Mouse (Mus musculus) intestine, embryonic 16.5 days (tissue): Measurements from ENCODE around the gene Fstl1. TPM values are rescaled to one million over a fixed set of nuclear protein-coding genes. Genes with fewer than 3 reads are reported as not detected.

Experiments
- ATAC-seq: fragments of 200-750 bp; cut with Nextera tagmentation; 2 replicates; pipeline ENCODE4 v1.8.0; 2017; ENCODE audit warnings: moderate TSS enrichment, moderate library complexity
- H3K27ac ChIP-seq: fragments of 300-500 bp; sonication (generic); 2 replicates; pipeline ENCODE4 v1.5.1; 2014; ENCODE audit warnings: mild to moderate bottlenecking, low read length
- H3K27me3 ChIP-seq: fragments of 300-500 bp; sonication (generic); replicated peaks from 2 replicates; pipeline ENCODE4 v1.6.1; 2014; ENCODE audit warnings: low read length, control low read depth, mixed read lengths; ENCODE audit not compliant: control insufficient read depth, insufficient read depth
- H3K36me3 ChIP-seq: fragments of 300-500 bp; sonication (generic); 2 replicates; pipeline ENCODE4 v1.6.1; 2014; ENCODE audit warnings: low read length, control low read depth; ENCODE audit not compliant: control insufficient read depth, insufficient read depth
- H3K4me1 ChIP-seq: fragments of 300-500 bp; sonication (generic); 2 replicates; pipeline ENCODE4 v1.6.1; 2014; ENCODE audit warnings: low read length, control low read depth, mixed read lengths; ENCODE audit not compliant: control insufficient read depth, insufficient read depth
- H3K4me2 ChIP-seq: fragments of 300-500 bp; sonication (generic); 2 replicates; pipeline ENCODE4 v1.6.1; 2014; ENCODE audit warnings: low read depth, low read length, control low read depth
- H3K4me3 ChIP-seq: fragments of 300-500 bp; sonication (generic); 2 replicates; pipeline ENCODE4 v1.5.1; 2014; ENCODE audit warnings: mild to moderate bottlenecking, low read length
- H3K9ac ChIP-seq: fragments of 300-500 bp; sonication (generic); 2 replicates; pipeline ENCODE4 v1.6.1; 2014; ENCODE audit warnings: low read depth, low read length
- H3K9me3 ChIP-seq: fragments of 300-500 bp; sonication (generic); 2 replicates; pipeline ENCODE4 v1.6.1; 2016; ENCODE audit warnings: low read length, control low read depth; ENCODE audit not compliant: control insufficient read depth
- WGBS: fragments of 180-500 bp; shearing (Covaris S2); extraction: QIAGEN DNeasy Blood & Tissue Kit; methylation state at CpG from one replicate; pipeline ENCODE4 v1.1.7; 2014; 5-methylcytosine and 5-hydroxymethylcytosine counted together
- polyA plus RNA-seq: library from polyadenylated mRNA; unstranded; fragments of >200 nt; fragmentation: Nextera tagmentation; extraction: Ambion mirVana; gene quantifications from 2 replicates; pipeline ENCODE4 v1.2.1, GENCODE M21; 2015

Fstl1 gene
- polyA plus RNA-seq, 1 experiment from 2014 or later, result 225 TPM

GRCm38 (mm10) chr16:37752876-37753275 is 23.8 kb upstream of the Fstl1 start:
- Histone ChIP-seq H3K9me3 (no peaks in the 10 kb centered on the region), H3K4me1 (no peaks in the 10 kb centered on the region), H3K4me2 (no peak overlapping the region), H3K4me3 (no peak overlapping the region), H3K36me3 (no peaks in the 10 kb centered on the region), H3K9ac (no peak overlapping the region), H3K27ac (no peak overlapping the region), H3K27me3 (no peaks in the 10 kb centered on the region)
- WGBS, result 24% methylated on average over 2 of the region's 2 CpGs
- ATAC-seq, result no peak

GRCm38 (mm10) chr16:37753809-37754208 is 22.9 kb upstream of the Fstl1 start:
- H3K4me3 ChIP-seq, result no peak overlapping the region
- no peak for ATAC-seq
- no peak overlapping the region for H3K4me2 ChIP-seq
- WGBS, result 70% methylated on average over 1 of the region's 1 CpGs
- no peak overlapping the region for H3K9ac ChIP-seq
- no peaks in the 10 kb centered on the region for H3K27me3 ChIP-seq
- H3K36me3 ChIP-seq, result no peaks in the 10 kb centered on the region
- H3K4me1 ChIP-seq, result no peaks in the 10 kb centered on the region
- no peak overlapping the region for H3K27ac ChIP-seq
- H3K9me3 ChIP-seq, result no peaks in the 10 kb centered on the region

DNA sequence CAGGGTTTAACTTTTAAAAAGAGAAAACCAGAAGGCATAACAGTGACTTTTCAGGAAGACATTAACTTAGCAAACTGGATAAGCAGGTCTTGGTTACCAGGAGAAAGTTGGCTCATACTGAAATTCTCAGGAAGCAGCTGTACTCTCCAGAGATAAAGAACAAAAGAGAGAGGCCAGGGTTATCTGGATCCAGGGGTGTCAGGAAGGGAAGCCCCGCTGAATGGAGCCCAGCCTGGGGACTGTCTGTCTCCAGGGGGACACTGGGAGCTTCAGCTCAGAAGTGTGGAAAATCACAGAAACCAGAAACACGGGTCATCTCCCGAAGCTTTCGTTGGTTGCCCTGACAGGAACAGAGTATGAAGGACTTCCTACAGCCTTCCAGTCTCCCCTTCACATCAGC is 22.2 kb upstream of the Fstl1 start:
- no peak overlapping the region for H3K27ac ChIP-seq
- ATAC-seq, result no peak
- no peak overlapping the region for H3K4me2 ChIP-seq
- H3K9ac ChIP-seq, result no peak overlapping the region
- WGBS, result 49% methylated on average over 4 of the region's 4 CpGs
- no peaks in the 10 kb centered on the region for H3K36me3 ChIP-seq
- no peaks in the 10 kb centered on the region for H3K9me3 ChIP-seq
- H3K27me3 ChIP-seq, result no peaks in the 10 kb centered on the region
- H3K4me3 ChIP-seq, result no peak overlapping the region
- H3K4me1 ChIP-seq, result no peaks in the 10 kb centered on the region

GRCm38 (mm10) chr16:37757223-37757622 is 19.4 kb upstream of the Fstl1 start:
- Histone ChIP-seq H3K4me3 (no peak overlapping the region), H3K9ac (no peak overlapping the region), H3K9me3 (no peaks in the 10 kb centered on the region), H3K27me3 (no peaks in the 10 kb centered on the region), H3K4me2 (no peak overlapping the region), H3K27ac (no peak overlapping the region), H3K4me1 (no peaks in the 10 kb centered on the region), H3K36me3 (no peaks in the 10 kb centered on the region)
- no peak for ATAC-seq
- 92% methylated on average over 2 of the region's 2 CpGs for WGBS

DNA sequence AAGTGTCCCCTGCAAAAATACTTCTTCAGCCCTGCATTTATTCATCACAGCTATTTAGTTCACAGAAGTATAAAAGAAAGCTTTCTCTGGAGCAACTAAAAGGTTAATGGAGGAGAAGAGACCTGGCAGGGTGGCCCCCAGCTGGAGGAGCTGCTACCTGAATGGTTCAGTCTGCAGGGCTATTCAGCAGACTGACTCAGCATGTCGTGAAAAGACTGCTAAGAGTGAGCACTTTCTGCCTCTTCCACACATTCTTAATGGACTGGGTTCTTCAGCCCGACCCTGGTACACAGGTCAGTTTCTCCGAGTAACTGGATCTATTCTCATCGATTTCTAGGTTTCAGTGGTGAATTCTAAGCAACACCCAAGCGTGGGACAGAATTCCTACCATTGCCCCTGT is 12.9 kb upstream of the Fstl1 start:
- WGBS, result 54% methylated on average over 5 of the region's 5 CpGs
- no peaks in the 10 kb centered on the region for H3K9me3 ChIP-seq
- no peak overlapping the region for H3K27ac ChIP-seq
- no peak overlapping the region for H3K4me3 ChIP-seq
- H3K9ac ChIP-seq, result no peak overlapping the region
- H3K36me3 ChIP-seq, result no peaks in the 10 kb centered on the region
- no peak overlapping the region for H3K4me2 ChIP-seq
- H3K4me1 ChIP-seq, result no peaks in the 10 kb centered on the region
- H3K27me3 ChIP-seq, result no peaks in the 10 kb centered on the region
- no peak for ATAC-seq

- Histone ChIP-seq H3K4me1 (peaks cover 8% of the 10 kb centered on the region), H3K27ac (no peak overlapping the region), H3K9ac (peak overlapping the region; percentile 83), H3K27me3 (no peaks in the 10 kb centered on the region; the same call in 1 of the 2 replicates), H3K36me3 (no peaks in the 10 kb centered on the region), H3K4me3 (peak overlapping the region; percentile 80), H3K4me2 (peak overlapping the region; percentile 71), H3K9me3 (no peaks in the 10 kb centered on the region)
- peak; percentile 37 for ATAC-seq
- 35% methylated on average over 14 of the region's 14 CpGs for WGBS
Observed at GRCm38 (mm10) chr16:37776166-37776859, 360 bp upstream of the Fstl1 start.

DNA sequence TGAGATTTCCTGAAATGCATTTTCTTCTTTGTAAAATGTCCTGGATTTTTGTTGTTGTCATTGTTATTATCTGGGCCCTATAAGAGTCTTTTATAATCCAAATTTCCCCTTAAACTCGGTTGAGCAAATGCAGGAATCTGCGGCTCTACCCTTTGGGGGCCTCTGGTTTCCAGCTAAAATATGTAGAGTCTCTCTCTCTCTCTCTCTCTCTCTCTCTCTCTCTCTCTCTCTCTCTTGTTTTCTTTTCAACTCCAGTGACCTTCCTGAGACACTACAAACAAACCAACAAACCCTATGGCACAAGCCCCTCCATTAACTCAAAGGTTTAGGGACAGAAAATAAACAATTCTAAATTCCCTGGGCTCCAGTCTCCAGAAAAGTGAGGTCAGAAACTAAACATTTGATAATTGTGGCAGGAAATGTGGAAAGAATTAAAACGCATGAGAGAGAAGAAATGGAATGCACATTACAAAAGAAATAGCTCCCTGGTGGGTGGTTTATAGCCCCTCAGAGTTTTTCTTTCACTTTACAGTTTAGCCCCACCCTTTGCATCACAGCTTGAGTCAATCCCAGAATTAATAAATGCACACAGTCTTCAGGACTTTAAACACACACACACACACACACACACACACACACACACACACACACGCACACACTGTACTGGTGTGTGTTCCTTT is 1.3 kb downstream of the Fstl1 start:
- peaks cover 9% of the 10 kb centered on the region for H3K4me1 ChIP-seq
- H3K27ac ChIP-seq, result peak overlapping the region; percentile 68
- H3K27me3 ChIP-seq, result no peaks in the 10 kb centered on the region; the same call in 1 of the 2 replicates
- H3K4me2 ChIP-seq, result peak overlapping the region; percentile 71
- WGBS, result 12% methylated on average over 4 of the region's 4 CpGs
- no peaks in the 10 kb centered on the region for H3K9me3 ChIP-seq
- H3K4me3 ChIP-seq, result peak overlapping the region; percentile 80
- H3K9ac ChIP-seq, result peak overlapping the region; percentile 83
- no peaks in the 10 kb centered on the region for H3K36me3 ChIP-seq
- ATAC-seq, result no peak

DNA sequence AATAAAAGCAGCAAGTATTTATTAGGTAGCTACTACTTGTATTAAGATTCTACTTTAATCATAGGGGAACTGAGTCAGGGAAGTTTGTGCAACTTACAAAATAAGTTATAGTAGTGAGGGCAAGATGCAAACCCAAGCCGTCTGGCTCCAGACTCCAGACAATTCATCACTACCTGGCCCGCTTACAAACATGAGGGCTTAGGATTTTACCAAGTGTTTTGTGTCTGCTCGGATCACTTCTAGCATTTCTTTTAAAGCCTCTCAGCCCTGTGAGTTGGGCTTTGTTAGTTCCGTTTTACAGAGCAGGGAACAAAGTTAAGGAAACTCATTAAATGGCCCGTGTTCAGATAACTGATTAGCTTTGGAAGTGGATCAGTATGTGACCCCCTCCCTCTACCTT is 1.9 kb downstream of the Fstl1 start:
- no peaks in the 10 kb centered on the region for H3K9me3 ChIP-seq
- peaks cover 9% of the 10 kb centered on the region for H3K4me1 ChIP-seq
- 36% methylated on average over 5 of the region's 5 CpGs for WGBS
- H3K36me3 ChIP-seq, result no peaks in the 10 kb centered on the region
- H3K27me3 ChIP-seq, result no peaks in the 10 kb centered on the region; the same call in 1 of the 2 replicates
- H3K9ac ChIP-seq, result peak overlapping the region; percentile 83; the same call in 1 of the 2 replicates
- H3K4me3 ChIP-seq, result peak overlapping the region; percentile 80
- no peak overlapping the region; the same call in 1 of the 2 replicates for H3K27ac ChIP-seq
- peak overlapping the region; percentile 71 for H3K4me2 ChIP-seq
- ATAC-seq, result no peak

DNA sequence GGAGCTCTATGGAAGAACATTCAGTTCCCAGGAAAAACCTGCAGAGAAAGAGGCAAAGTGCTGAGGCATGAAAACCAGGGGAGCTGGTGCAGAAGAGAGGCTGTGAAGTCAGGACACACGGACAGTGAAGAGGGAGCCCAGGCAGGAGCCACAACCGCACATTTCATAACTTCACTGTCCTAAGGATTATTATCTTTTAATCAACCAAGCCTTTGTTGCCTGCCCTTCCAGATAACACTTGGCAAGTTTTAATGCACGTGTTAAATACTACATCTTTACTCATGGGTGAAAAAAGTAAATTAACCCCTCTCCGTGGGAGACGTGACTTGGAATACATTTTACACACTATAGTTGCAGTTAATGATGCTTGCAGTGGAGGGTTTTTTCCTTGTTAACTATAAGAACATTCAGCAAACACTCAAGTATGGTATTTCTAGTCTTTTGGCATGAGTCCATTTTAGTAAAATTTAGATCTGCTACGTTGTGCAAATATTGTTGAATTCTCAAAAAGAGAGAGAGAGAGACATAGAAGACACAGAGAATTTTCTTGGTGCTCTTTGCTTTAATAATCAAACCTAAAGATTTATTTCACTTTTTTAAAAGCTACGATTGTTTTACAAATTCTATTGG is 3.1 kb downstream of the Fstl1 start:
- Histone ChIP-seq H3K4me3 (peak overlapping the region; percentile 5; the same call in 1 of the 2 replicates), H3K9me3 (no peaks in the 10 kb centered on the region), H3K36me3 (no peaks in the 10 kb centered on the region), H3K27ac (0 out of 2 replicates have a peak overlapping the region, but pooled peaks have one; percentile 11), H3K27me3 (no peaks in the 10 kb centered on the region; the same call in 1 of the 2 replicates), H3K4me2 (peak overlapping the region; percentile 7), H3K4me1 (peaks cover 9% of the 10 kb centered on the region), H3K9ac (0 out of 2 replicates have a peak overlapping the region, but pooled peaks have one; percentile 2)
- no peak for ATAC-seq
- WGBS, result 62% methylated on average over 7 of the region's 7 CpGs
